In the genomic region with DNA sequence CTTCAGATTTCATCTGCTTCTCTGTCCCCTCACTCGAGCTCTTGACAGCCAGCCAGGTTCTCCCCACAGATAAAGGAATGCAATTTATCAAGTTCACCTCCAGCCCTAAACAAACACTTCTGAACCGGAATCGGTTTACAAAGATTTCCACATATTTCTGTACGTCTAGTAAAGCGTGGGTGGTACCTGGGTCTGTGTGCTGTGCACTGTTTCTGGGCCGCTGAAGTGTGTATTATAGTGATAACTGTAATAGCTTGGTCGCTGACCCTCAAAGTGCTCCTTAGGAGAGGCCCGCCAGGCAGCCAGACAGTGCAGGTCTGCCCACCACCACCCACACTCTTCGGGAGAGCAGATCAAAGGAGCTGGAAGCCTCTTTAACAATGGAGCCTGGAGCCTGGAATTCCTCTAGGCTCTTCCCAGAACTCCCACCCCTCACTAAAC, we compare ENCODE assay signal across 10 mouse cellular contexts. TPM values are rescaled to one million over a fixed set of nuclear protein-coding genes. Genes with fewer than 3 reads are reported as not detected.
A peak's percentile ranks its signal among the peaks of the same experiment; 100 is the strongest.
DNase-seq lines count a peak whose midpoint lies in the region; ATAC-seq and TF ChIP-seq lines count a peak whose summit lies in the region.
"Had no signal": no experiment of that assay in that cellular context is flagged by ENCODE, and none has a peak within 500 bp of the region (broad histone marks: within the 10 kb centered on the region; RNA-seq: fewer than 3 reads in every experiment).

No protein-coding gene starts in this region.

- H3K9ac ChIP-seq in heart, postnatal 0 days (replicated peaks; ENCODE audit: low read depth, low read length): no peak overlapping the region
- H3K9ac ChIP-seq in limb, embryonic 15.5 days: no peak overlapping the region
- H3K9ac ChIP-seq: liver, embryonic 15.5 days had no signal

- DNase-seq in heart, postnatal 0 days (ENCODE audit: low spot score): no peak
- no peak for DNase-seq in heart, adult 8-10 months (ENCODE audit: low spot score)
- peak; percentile 53 for DNase-seq in embryo, embryonic 10 days (ENCODE audit: low spot score)
- no peak for DNase-seq in MN1 (ENCODE audit: low spot score)
- no peak for DNase-seq in Muller cell, postnatal 12 days (ENCODE audit: inconsistent ontology term)
- DNase-seq in spleen, postnatal 14 days (ENCODE audit: low spot score in 2 of 2): no peak
- DNase-seq: thymus, adult 18-20 months had no signal

- peak overlapping the region; percentile 68 for H3K27ac ChIP-seq in heart, postnatal 0 days (ENCODE audit: low read depth)
- 0 out of 2 replicates have a peak overlapping the region, but pooled peaks have one; percentile 24 for H3K27ac ChIP-seq in limb, embryonic 15.5 days
- H3K27ac ChIP-seq: liver, embryonic 15.5 days had no signal

- no peak for TF ChIP-seq CTCF in heart, postnatal 0 days (IDR thresholded peaks at IDR 0.05; ENCODE audit: low read depth)
- TF ChIP-seq CTCF in E14TG2a.4 (conservative IDR thresholded peaks at IDR 0.05; ENCODE audit: low read length): no peak

- ATAC-seq in heart, postnatal 0 days (ENCODE audit: insufficient read depth, low read depth): no peak
- no peak for ATAC-seq in limb, embryonic 15.5 days (ENCODE audit: insufficient number of reproducible peaks, low FRiP score, low TSS enrichment, low read depth)

- H3K4me3 ChIP-seq in heart, postnatal 0 days (ENCODE audit: low read depth, low read length): no peak overlapping the region
- H3K4me3 ChIP-seq in E14TG2a.4 (replicated peaks; ENCODE audit: low read length): peak overlapping the region; percentile 26; the same call in 1 of the 2 replicates
- H3K4me3 ChIP-seq in limb, embryonic 15.5 days: no peak overlapping the region
- H3K4me3 ChIP-seq: liver, embryonic 15.5 days had no signal

- 8% methylated on average over 9 of the region's 9 CpGs for WGBS in heart, postnatal 0 days
- WGBS in limb, embryonic 15.5 days: 12% methylated on average over 9 of the region's 9 CpGs

- no peaks in the 10 kb centered on the region for H3K27me3 ChIP-seq in heart, postnatal 0 days (ENCODE audit: control insufficient read depth, insufficient read depth, low read length)
- H3K27me3 ChIP-seq in E14TG2a.4 (ENCODE audit: insufficient read depth, low read length): peaks cover 6% of the 10 kb centered on the region
- no peaks in the 10 kb centered on the region for H3K27me3 ChIP-seq in limb, embryonic 15.5 days
- H3K27me3 ChIP-seq: liver, embryonic 15.5 days had no signal

- no peaks in the 10 kb centered on the region for H3K36me3 ChIP-seq in heart, postnatal 0 days (replicated peaks; ENCODE audit: control insufficient read depth, insufficient read depth, low read length)
- no peaks in the 10 kb centered on the region for H3K36me3 ChIP-seq in E14TG2a.4 (ENCODE audit: insufficient read depth, low read length)
- H3K36me3 ChIP-seq in limb, embryonic 15.5 days: no peaks in the 10 kb centered on the region
- H3K36me3 ChIP-seq: liver, embryonic 15.5 days had no signal

- H3K4me1 ChIP-seq in heart, postnatal 0 days (ENCODE audit: control insufficient read depth, insufficient read depth): peaks cover 20% of the 10 kb centered on the region
- H3K4me1 ChIP-seq in E14TG2a.4 (replicated peaks; ENCODE audit: low read depth, low read length): peaks cover 32% of the 10 kb centered on the region
- peaks cover 21% of the 10 kb centered on the region for H3K4me1 ChIP-seq in limb, embryonic 15.5 days

- no peak for TF ChIP-seq EP300 in heart, postnatal 0 days (IDR thresholded peaks at IDR 0.05; ENCODE audit: low read depth)

- peak overlapping the region; percentile 21; the same call in 1 of the 2 replicates for H3K4me2 ChIP-seq in heart, postnatal 0 days (ENCODE audit: low read depth, low read length)
- H3K4me2 ChIP-seq in limb, embryonic 15.5 days: no peak overlapping the region
- H3K4me2 ChIP-seq: liver, embryonic 15.5 days had no signal

- H3K9me3 ChIP-seq in heart, postnatal 0 days (replicated peaks; ENCODE audit: control insufficient read depth, low read length): no peaks in the 10 kb centered on the region
- H3K9me3 ChIP-seq in E14TG2a.4 (ENCODE audit: low read length): no peaks in the 10 kb centered on the region
- H3K9me3 ChIP-seq in limb, embryonic 15.5 days: no peaks in the 10 kb centered on the region
- H3K9me3 ChIP-seq: liver, embryonic 15.5 days had no signal

RNA-seq across cellular contexts. Expression of a gene that starts 13.9 kb away (rescaled TPM):
- total RNA-seq in heart, postnatal 0 days (2014; rRNA removed; ENCODE audit: low replicate concordance): 10.2 and 13.2 TPM in 2 replicates
- 4.1 and 6.0 TPM in 2 replicates for polyA plus RNA-seq in heart, postnatal 0 days (2015; fragmentation: Nextera tagmentation; extraction: Ambion mirVana)
- 10 to 100 TPM in 2 of 4 experiments, 1 to 10 TPM in 2; 8.3 to 14.2 (median 11.6) TPM for total RNA-seq in heart, adult 8-10 months (2022)
- polyA plus RNA-seq in limb, embryonic 15.5 days (2015; fragmentation: Nextera tagmentation; extraction: Ambion mirVana): 12.1 and 12.2 TPM in 2 replicates
